Mouse (Mus musculus): Measurements from ENCODE around the gene Slc22a4.

DNA sequence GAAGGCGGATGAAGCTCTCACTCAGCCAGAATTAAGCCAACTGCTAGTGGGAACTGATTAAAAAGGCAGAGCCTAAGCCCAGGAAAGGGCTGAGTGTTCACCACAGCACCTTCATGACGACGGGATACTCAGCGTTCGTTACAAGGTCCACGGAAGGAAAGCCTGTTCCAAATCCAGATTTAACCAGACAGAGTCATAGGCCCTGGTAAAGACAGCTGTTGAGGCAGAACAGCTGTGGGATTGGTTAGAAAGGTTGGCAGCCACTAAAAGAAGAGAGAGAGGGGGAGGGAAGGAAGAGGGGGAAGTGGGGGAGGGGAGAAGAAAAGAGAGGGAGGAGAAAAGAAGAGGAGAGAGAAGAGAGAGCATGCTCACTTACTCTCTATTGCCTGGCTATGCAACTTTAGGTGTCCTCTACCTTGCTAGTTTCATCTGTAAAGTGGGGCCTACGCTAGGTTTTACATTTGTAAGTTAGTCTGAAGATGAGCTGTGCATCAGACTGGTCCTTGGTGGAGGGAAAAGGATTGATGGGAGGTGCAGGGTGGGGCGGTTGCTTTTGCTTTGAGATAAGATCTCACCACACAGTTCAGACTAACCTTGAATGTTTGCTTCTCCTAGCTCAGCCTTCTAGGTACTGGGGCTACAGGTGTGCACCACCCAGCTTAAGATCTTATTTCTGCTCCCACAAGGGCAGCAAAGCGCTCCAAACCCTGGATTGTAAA lies 35.0 kb upstream of the Slc22a4 start:
- TF ChIP-seq CTCF (IDR thresholded peaks at IDR 0.05; ENCODE audit: control insufficient read depth, insufficient read depth, insufficient read length), result no peak
- no peak for TF ChIP-seq USF1 (IDR thresholded peaks at IDR 0.05; ENCODE audit: low read depth)

Data from C2C12 (cell line).